Mouse (Mus musculus) midbrain, embryonic 16.5 days (tissue): ENCODE measurements around the gene Timd2. TPM values are rescaled to one million over a fixed set of nuclear protein-coding genes. Genes with fewer than 3 reads are reported as not detected.
"Not testable (repeated sequence)": the region's sequence is repeated elsewhere in the genome, so short reads cannot be mapped to it uniquely, and the experiment has no call there.

Source experiments
- ATAC-seq: fragments of 200-750 bp; cut with Nextera tagmentation; 2 replicates; pipeline ENCODE4 v1.8.0; 2017; ENCODE audit warnings: moderate TSS enrichment
- H3K27ac ChIP-seq: fragments of 300-500 bp; sonication (generic); 2 replicates; pipeline ENCODE4 v1.5.1; 2014; ENCODE audit warnings: mild to moderate bottlenecking, low read length, mixed read lengths
- H3K27me3 ChIP-seq: fragments of 300-500 bp; sonication (generic); 2 replicates; pipeline ENCODE4 v1.6.1; 2014; ENCODE audit warnings: low read depth, low read length, mixed read lengths; ENCODE audit not compliant: control insufficient read depth, insufficient read depth
- H3K36me3 ChIP-seq: fragments of 300-500 bp; sonication (generic); 2 replicates; pipeline ENCODE4 v1.6.1; 2014; ENCODE audit warnings: mild to moderate bottlenecking, low read length, moderate library complexity, mixed read lengths; ENCODE audit not compliant: control insufficient read depth, insufficient read depth
- H3K4me1 ChIP-seq: fragments of 300-500 bp; sonication (generic); 2 replicates; pipeline ENCODE4 v1.6.1; 2014; ENCODE audit warnings: mild to moderate bottlenecking, low read length, mixed read lengths; ENCODE audit not compliant: control insufficient read depth, insufficient read depth
- H3K4me2 ChIP-seq: fragments of 300-500 bp; sonication (generic); 2 replicates; pipeline ENCODE4 v1.6.1; 2014; ENCODE audit warnings: mild to moderate bottlenecking, low read length, mixed read lengths
- H3K4me3 ChIP-seq: fragments of 300-500 bp; sonication (generic); 2 replicates; pipeline ENCODE4 v1.5.1; 2014; ENCODE audit warnings: low read depth, mild to moderate bottlenecking, low read length, moderate library complexity, mixed read lengths
- H3K9ac ChIP-seq: fragments of 300-500 bp; sonication (generic); 2 replicates; pipeline ENCODE4 v1.6.1; 2014; ENCODE audit warnings: low read depth, low read length, mixed read lengths
- H3K9me3 ChIP-seq: fragments of 300-500 bp; sonication (generic); replicated peaks from 2 replicates; pipeline ENCODE4 v1.6.1; 2014; ENCODE audit warnings: mild to moderate bottlenecking, low read length, mixed read lengths; ENCODE audit not compliant: control insufficient read depth, poor library complexity, severe bottlenecking
- WGBS: fragments of 180-500 bp; shearing (Covaris S2); extraction: QIAGEN DNeasy Blood & Tissue Kit; methylation state at CpG from one replicate; pipeline ENCODE4 v1.1.7; 2014; 5-methylcytosine and 5-hydroxymethylcytosine counted together
- polyA plus RNA-seq: library from polyadenylated mRNA; unstranded; fragments of >200 nt; fragmentation: Nextera tagmentation; extraction: Ambion mirVana; gene quantifications from 2 replicates; pipeline ENCODE4 v1.2.1, GENCODE M21; 2015

Gene Timd2
- polyA plus RNA-seq, 1 experiment from 2014 or later, result not detected

GRCm38 (mm10) chr11:46734617-46735016, 27.8 kb upstream of the Timd2 start:
- Histone ChIP-seq H3K36me3 (no peaks in the 10 kb centered on the region), H3K27ac (no peak overlapping the region), H3K4me1 (no peaks in the 10 kb centered on the region), H3K27me3 (no peaks in the 10 kb centered on the region), H3K4me3 (no peak overlapping the region), H3K4me2 (no peak overlapping the region), H3K9me3 (no peaks in the 10 kb centered on the region), H3K9ac (no peak overlapping the region)
- 69% methylated on average over 1 of the region's 1 CpGs for WGBS
- no peak for ATAC-seq

GRCm38 (mm10) chr11:46733242-46733789, 26.5 kb upstream of the Timd2 start:
- Histone ChIP-seq H3K9me3 (no peaks in the 10 kb centered on the region), H3K36me3 (no peaks in the 10 kb centered on the region), H3K9ac (no peak overlapping the region), H3K4me2 (no peak overlapping the region), H3K27ac (no peak overlapping the region), H3K4me3 (no peak overlapping the region), H3K4me1 (no peaks in the 10 kb centered on the region), H3K27me3 (no peaks in the 10 kb centered on the region)
- ATAC-seq, result 0 out of 2 replicates have a peak, but pooled peaks have one; percentile 21
- WGBS, result 59% methylated on average over 6 of the region's 6 CpGs

DNA sequence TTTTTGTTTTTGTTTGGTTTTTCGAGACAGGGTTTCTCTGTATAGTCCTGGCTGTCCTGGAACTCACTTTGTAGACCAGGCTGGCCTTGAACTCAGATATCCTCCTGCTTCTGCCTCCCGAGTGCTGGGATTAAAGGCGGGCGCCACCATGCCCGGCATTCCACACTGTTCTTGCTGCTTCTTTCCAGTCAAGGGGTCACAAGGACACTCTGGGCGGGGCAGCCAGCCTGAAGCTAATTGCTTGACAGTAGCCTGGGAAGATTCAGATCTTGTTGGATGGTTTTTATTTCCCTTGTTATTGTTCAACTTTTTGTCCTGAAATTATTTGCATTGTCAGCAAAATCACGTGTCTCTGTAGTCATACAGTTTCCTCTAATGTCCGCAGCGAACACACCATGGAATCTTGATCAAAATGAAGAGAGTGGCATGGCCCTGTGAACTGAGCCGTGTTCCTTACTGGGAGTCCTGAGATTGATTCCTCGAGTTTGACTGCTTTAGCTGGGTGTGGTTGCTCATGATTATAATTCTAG, 24.7 kb upstream of the Timd2 start:
- Histone ChIP-seq H3K36me3 (no peaks in the 10 kb centered on the region), H3K27me3 (no peaks in the 10 kb centered on the region), H3K9me3 (no peaks in the 10 kb centered on the region), H3K4me2 (no peak overlapping the region), H3K4me1 (no peaks in the 10 kb centered on the region), H3K27ac (no peak overlapping the region), H3K4me3 (no peak overlapping the region), H3K9ac (no peak overlapping the region)
- ATAC-seq, result no peak
- 85% methylated on average over 11 of the region's 11 CpGs for WGBS

- Histone ChIP-seq H3K4me2 (no peak overlapping the region), H3K27ac (no peak overlapping the region), H3K4me3 (no peak overlapping the region), H3K36me3 (no peaks in the 10 kb centered on the region), H3K4me1 (no peaks in the 10 kb centered on the region), H3K9ac (no peak overlapping the region), H3K9me3 (no peaks in the 10 kb centered on the region), H3K27me3 (no peaks in the 10 kb centered on the region)
- WGBS, result 90% methylated on average over 5 of the region's 5 CpGs
- no peak for ATAC-seq
Observed at GRCm38 (mm10) chr11:46698830-46699229, 8.0 kb downstream of the Timd2 start.

DNA sequence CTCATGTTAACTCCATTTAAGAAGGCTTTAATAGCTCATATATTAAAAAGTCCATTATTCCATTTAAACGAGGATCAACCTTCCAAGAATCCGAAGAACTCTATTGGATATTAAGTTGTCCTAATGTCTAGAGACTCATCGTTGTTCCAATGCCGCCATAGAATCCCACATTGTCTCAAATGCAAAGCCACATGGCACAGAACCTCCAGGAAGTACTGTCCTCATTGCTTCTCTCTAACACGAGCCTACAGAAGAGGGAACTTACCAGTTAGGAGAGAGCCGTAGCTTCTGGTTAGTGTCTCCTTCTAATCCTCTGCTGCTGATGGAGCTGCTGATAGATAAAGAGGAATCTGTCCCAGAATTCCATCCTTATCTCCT, 8.6 kb downstream of the Timd2 start:
- no peak overlapping the region for H3K4me2 ChIP-seq
- no peaks in the 10 kb centered on the region for H3K36me3 ChIP-seq
- 93% methylated on average over 6 of the region's 6 CpGs for WGBS
- no peak overlapping the region for H3K27ac ChIP-seq
- no peaks in the 10 kb centered on the region for H3K9me3 ChIP-seq
- H3K4me1 ChIP-seq, result no peaks in the 10 kb centered on the region
- H3K9ac ChIP-seq, result no peak overlapping the region
- no peak for ATAC-seq
- no peak overlapping the region for H3K4me3 ChIP-seq
- H3K27me3 ChIP-seq, result no peaks in the 10 kb centered on the region

DNA sequence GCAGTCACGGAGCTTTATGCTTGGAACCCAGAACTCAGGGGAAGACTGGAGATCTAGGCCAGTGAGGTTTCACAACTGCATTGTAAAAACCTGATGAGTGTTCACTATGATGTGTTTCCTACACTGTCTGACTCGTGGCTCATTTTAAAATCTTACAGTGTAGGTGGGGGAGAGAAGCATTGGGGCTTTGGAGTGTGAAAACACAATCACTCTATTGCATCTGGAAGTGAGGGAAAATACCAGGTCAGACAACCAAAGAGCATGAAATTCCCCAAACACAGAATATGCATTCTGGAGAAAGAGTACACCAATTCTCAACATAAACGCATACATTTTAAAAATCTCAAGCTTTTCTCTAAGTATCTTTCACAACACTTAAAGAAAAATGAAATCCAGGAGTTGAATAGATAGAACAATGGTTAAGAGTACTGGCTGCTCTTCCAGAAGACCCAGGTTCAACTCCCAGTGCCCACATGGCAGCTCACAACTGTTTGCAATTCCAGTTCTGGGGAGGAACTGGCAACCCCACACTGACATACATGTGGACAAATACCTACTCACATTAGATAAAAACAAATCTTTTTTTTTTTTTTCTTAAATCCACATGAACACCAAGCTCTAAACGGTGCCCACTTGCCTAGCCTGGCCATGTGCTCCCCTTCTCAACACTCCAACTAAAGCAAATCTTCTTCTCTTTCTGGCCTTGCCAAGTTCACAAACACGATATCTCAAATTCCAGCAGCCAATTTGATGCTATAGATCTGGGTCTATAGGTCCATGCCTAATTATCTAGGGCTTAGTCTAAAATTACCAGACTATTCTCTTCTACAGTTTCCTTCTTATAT, 9.2 kb downstream of the Timd2 start:
- H3K27me3 ChIP-seq, result no peaks in the 10 kb centered on the region
- H3K4me3 ChIP-seq, result no peak overlapping the region
- H3K9me3 ChIP-seq, result no peaks in the 10 kb centered on the region
- WGBS, result 82% methylated on average over 5 of the region's 5 CpGs
- H3K36me3 ChIP-seq, result no peaks in the 10 kb centered on the region
- no peak overlapping the region for H3K27ac ChIP-seq
- no peak for ATAC-seq
- H3K4me2 ChIP-seq, result no peak overlapping the region
- no peaks in the 10 kb centered on the region for H3K4me1 ChIP-seq
- H3K9ac ChIP-seq, result no peak overlapping the region

DNA sequence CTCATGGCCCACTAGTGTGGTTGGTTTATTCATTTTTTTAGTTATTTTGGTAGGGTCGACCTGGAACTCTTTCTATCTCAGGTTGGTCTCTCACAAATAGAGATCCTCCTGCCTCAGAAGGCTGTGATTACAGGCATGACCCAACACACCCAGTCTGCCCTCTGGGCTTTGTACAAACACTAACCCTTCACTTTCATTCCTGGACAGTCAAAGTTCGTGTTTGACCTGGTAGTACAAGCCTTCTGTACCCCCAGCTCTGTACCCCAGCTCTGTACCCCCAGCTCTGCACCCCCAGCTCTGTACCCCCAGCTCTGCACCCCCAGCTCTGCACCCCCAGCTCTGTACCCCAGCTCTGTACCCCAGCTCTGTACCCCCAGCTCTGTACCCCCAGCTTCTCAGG, 11.0 kb downstream of the Timd2 start:
- not testable (repeated sequence) for H3K4me2 ChIP-seq, H3K9ac ChIP-seq, H3K36me3 ChIP-seq, H3K4me3 ChIP-seq, ATAC-seq, H3K27ac ChIP-seq, H3K9me3 ChIP-seq, H3K4me1 ChIP-seq, H3K27me3 ChIP-seq
- WGBS, result 87% methylated on average over 2 of the region's 2 CpGs

GRCm38 (mm10) chr11:46690136-46690535, 16.7 kb downstream of the Timd2 start:
- Histone ChIP-seq H3K27me3 (no peaks in the 10 kb centered on the region), H3K4me3 (no peak overlapping the region), H3K9me3 (no peaks in the 10 kb centered on the region), H3K4me1 (no peaks in the 10 kb centered on the region), H3K4me2 (no peak overlapping the region), H3K9ac (no peak overlapping the region), H3K27ac (no peak overlapping the region), H3K36me3 (no peaks in the 10 kb centered on the region)
- ATAC-seq, result no peak
- WGBS, result 86% methylated on average over 2 of the region's 2 CpGs

DNA sequence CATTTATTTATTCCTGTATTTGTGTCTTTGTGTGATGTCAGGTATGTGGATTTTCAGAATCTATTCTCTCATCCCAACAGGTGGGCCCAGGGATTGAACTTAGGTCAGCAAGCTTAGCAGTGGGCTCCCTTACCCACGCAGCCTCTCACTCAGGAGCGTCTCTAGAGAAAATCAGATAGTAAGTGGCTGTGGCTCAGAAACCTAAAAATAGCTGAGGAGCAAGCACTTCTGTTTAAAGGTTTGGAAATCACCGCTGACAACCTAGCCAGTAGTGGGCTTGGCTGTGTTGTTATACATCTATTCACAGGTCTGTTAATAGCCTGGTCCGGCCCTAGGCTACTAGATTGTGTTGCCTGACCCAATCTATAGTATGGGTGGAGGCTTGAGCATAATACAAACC, 23.1 kb downstream of the Timd2 start:
- no peaks in the 10 kb centered on the region for H3K27me3 ChIP-seq
- no peaks in the 10 kb centered on the region for H3K36me3 ChIP-seq
- H3K9ac ChIP-seq, result no peak overlapping the region
- H3K4me3 ChIP-seq, result no peak overlapping the region
- H3K9me3 ChIP-seq, result no peaks in the 10 kb centered on the region
- ATAC-seq, result no peak
- H3K4me2 ChIP-seq, result no peak overlapping the region
- H3K4me1 ChIP-seq, result no peaks in the 10 kb centered on the region
- no peak overlapping the region for H3K27ac ChIP-seq
- WGBS, result 76% methylated on average over 4 of the region's 4 CpGs
